Mouse (Mus musculus): ENCODE results near the gene Ppp1r9a.
"Not testable (repeated sequence)": the region's sequence is repeated elsewhere in the genome, so short reads cannot be mapped to it uniquely, and the experiment has no call there.

GRCm38 (mm10) chr6:4923791-4924190 is 21.1 kb downstream of the Ppp1r9a start:
- not testable (repeated sequence) for TF ChIP-seq CTCF (IDR thresholded peaks at IDR 0.05; ENCODE audit: borderline replicate concordance, insufficient read depth, low read depth, low read length); POLR2A (IDR thresholded peaks at IDR 0.05; ENCODE audit: borderline replicate concordance, insufficient read depth, low read length)

Data from cerebellum, adult 2 months (tissue).